Comparison of ENCODE assay signal across 8 mouse cellular contexts in the genomic region with DNA sequence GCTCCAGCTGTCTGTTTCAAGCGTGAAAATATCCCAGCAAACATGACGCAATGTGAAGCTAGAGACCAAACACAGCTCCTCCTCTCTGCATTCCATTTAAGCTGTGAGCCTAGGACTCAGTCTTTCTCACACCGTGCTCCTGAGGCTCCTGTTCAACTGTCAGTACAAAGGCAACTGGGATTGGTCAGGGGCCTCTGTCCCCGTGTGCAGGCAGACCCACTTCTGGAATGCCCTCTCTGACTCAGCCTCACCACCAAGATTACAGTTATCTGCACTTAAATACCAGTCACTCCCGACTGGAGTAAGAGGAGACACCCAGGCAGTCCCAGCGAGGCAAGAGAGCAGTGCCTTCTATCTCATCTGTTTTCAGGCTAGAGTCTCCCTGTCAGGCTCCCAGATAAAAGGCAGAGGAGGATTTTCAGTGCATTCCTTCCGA.
DNase-seq lines count a peak whose midpoint lies in the region; ATAC-seq and TF ChIP-seq lines count a peak whose summit lies in the region.

No protein-coding gene starts in this region.

- H3K4me2 ChIP-seq in lung, postnatal 0 days (replicated peaks; ENCODE audit: low read depth, low read length) = no peak overlapping the region
- H3K4me2 ChIP-seq in kidney, embryonic 14.5 days (replicated peaks; ENCODE audit: low read depth, low read length) = no peak overlapping the region

- no peak overlapping the region for H3K4me3 ChIP-seq in cerebellum, adult 2 months (replicated peaks; ENCODE audit: insufficient read depth, low read depth, low read length)
- no peak overlapping the region for H3K4me3 ChIP-seq in lung, postnatal 0 days (ENCODE audit: low read depth, low read length)
- H3K4me3 ChIP-seq in kidney, embryonic 14.5 days (ENCODE audit: low read length) = no peak overlapping the region

- no peaks in the 10 kb centered on the region for H3K36me3 ChIP-seq in lung, postnatal 0 days (ENCODE audit: insufficient read depth, low read length)
- no peaks in the 10 kb centered on the region for H3K36me3 ChIP-seq in kidney, embryonic 14.5 days (ENCODE audit: control insufficient read depth, insufficient read depth, low read length)

- no peak for TF ChIP-seq EP300 in lung, postnatal 0 days (IDR thresholded peaks at IDR 0.05)

- no peak overlapping the region for H3K27ac ChIP-seq in cerebellum, adult 2 months (ENCODE audit: insufficient read depth, low read length)
- no peak overlapping the region for H3K27ac ChIP-seq in lung, postnatal 0 days (ENCODE audit: low read length)
- no peak overlapping the region for H3K27ac ChIP-seq in kidney, embryonic 14.5 days (ENCODE audit: low read depth, low read length)

- no peaks in the 10 kb centered on the region for H3K27me3 ChIP-seq in cerebellum, adult 2 months (ENCODE audit: control insufficient read depth, insufficient read depth, low read length)
- H3K27me3 ChIP-seq in lung, postnatal 0 days (replicated peaks; ENCODE audit: insufficient read depth, low read length) = no peaks in the 10 kb centered on the region
- no peaks in the 10 kb centered on the region for H3K27me3 ChIP-seq in kidney, embryonic 14.5 days (ENCODE audit: control insufficient read depth, insufficient read depth, low read length)

- no peaks in the 10 kb centered on the region for H3K4me1 ChIP-seq in cerebellum, adult 2 months (ENCODE audit: control insufficient read depth, insufficient read depth, low read length)
- H3K4me1 ChIP-seq in lung, postnatal 0 days (ENCODE audit: insufficient read depth, low read depth, low read length) = no peaks in the 10 kb centered on the region
- no peaks in the 10 kb centered on the region for H3K4me1 ChIP-seq in kidney, embryonic 14.5 days (ENCODE audit: control insufficient read depth, insufficient read depth, low read length)

- DNase-seq in cerebellum, adult 2 months = peak; percentile 0 to 5
- no peak for DNase-seq in cerebellum, adult 9-10 months
- peak; percentile 39 for DNase-seq in 3T3-L1 (ENCODE audit: low read depth, low spot score)
- peak; percentile 5 for DNase-seq in heart, adult 8-10 months (ENCODE audit: low spot score)
- peak; percentile 40 for DNase-seq in lung, postnatal 0 days (ENCODE audit: low spot score)
- DNase-seq in layer of hippocampus, postnatal 36 days = no peak
- no peak for DNase-seq in spleen, adult 18-20 months

- ATAC-seq in lung, postnatal 0 days = peak; percentile 14; the same call in 1 of the 2 replicates
- no peak for ATAC-seq in kidney, embryonic 14.5 days (ENCODE audit: low FRiP score, low TSS enrichment)

- H3K9ac ChIP-seq in lung, postnatal 0 days (replicated peaks; ENCODE audit: low read depth) = no peak overlapping the region
- H3K9ac ChIP-seq in kidney, embryonic 14.5 days (ENCODE audit: low read depth, low read length) = no peak overlapping the region

- TF ChIP-seq CTCF in cerebellum, adult 2 months (IDR thresholded peaks at IDR 0.05; ENCODE audit: borderline replicate concordance, insufficient read depth, low read depth, low read length) = no peak
- TF ChIP-seq CTCF in lung, postnatal 0 days (IDR thresholded peaks at IDR 0.05) = no peak

- no peaks in the 10 kb centered on the region for H3K9me3 ChIP-seq in lung, postnatal 0 days (ENCODE audit: low read length)
- H3K9me3 ChIP-seq in kidney, embryonic 14.5 days (ENCODE audit: control insufficient read depth, low read length) = no peaks in the 10 kb centered on the region

- TF ChIP-seq POLR2A in cerebellum, adult 2 months (IDR thresholded peaks at IDR 0.05; ENCODE audit: borderline replicate concordance, insufficient read depth, low read length) = no peak

- 6% methylated on average over 7 of the region's 7 CpGs for WGBS in cerebellum, adult 2 months
- 10% methylated on average over 7 of the region's 7 CpGs for WGBS in lung, postnatal 0 days
- 45% methylated on average over 7 of the region's 7 CpGs for WGBS in kidney, embryonic 14.5 days

Comparison
In these comparisons a context has a peak if more than half of its experiments do, and no peak if none do; other contexts are left out.
1. DNase-seq: peak in cerebellum, adult 2 months (2 of 2), 3T3-L1 (single experiment), heart, adult 8-10 months (single experiment) and lung, postnatal 0 days (single experiment); none in cerebellum, adult 9-10 months (single experiment), layer of hippocampus, postnatal 36 days (0 of 2) and spleen, adult 18-20 months (0 of 2).